Mouse (Mus musculus) gastrocnemius, postnatal 25 days (tissue): ENCODE data around the gene Usp5. TPM values are rescaled to one million over a fixed set of nuclear protein-coding genes. Genes with fewer than 3 reads are reported as not detected.
"Not testable (repeated sequence)": the region's sequence is repeated elsewhere in the genome, so short reads cannot be mapped to it uniquely, and the experiment has no call there.

Experiments
- DNase-seq: peaks from one replicate; pipeline ENCODE4 v3.0.0; 2022
- total RNA-seq, 2 experiments: library from RNA; stranded (reverse); gene quantifications; 1 replicate in 1 of 2; 2 replicates in 1 of 2; pipeline ENCODE4 v1.2.3; 2021

Gene Usp5
- total RNA-seq, 2 experiments from 2014 or later = 42.1 to 44.0 TPM

DNA sequence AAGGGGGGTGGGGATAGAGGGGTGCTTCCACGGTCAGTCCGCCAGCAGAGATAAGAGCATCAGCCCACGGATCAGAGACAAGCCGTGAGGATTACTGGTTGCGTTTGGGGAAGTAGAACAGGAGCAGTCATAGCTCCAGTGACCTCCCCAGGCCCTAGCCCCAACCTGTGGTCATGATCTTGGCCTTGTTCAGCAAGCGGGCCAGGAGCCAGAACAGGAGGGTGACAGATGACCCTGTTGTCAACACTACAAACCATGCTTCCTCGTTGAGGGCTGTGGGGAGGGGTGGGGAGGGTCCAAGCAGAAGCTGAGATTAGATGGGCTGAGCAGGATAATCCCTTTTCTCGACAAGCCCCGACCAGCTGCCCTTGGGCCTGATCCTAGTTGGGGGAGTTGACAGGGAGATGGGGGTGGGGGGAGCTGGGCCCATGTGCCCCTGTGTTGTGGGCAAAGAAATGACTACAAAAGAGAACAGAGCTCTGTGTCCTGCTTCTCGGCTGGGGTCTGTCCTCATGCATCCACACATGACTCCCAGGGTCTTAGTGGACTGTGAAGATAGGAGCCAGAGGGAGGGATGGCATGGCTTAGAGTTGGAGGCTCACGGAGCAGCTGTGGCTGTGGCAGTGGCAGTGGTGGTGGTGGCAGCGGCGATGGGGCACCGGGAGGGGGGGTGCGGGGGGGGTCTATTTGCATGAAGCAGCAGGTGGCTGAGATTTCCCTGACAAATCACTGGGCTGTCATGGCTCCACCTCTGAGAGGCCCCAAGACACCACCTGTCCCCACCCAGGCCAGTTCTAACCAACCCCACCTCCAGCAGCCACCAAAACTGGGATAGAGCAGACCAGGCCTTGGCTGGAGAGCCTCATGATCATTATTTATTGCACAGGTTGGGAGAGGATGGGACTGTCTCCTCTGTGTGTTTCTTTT lies 11.2 kb upstream of the Usp5 start, which contains the start of gene Gnb3:
Gene Gnb3, minus strand, starts transcription at position 35 of the 927 bp plus-strand sequence.
- DNase-seq = no peak

DNA sequence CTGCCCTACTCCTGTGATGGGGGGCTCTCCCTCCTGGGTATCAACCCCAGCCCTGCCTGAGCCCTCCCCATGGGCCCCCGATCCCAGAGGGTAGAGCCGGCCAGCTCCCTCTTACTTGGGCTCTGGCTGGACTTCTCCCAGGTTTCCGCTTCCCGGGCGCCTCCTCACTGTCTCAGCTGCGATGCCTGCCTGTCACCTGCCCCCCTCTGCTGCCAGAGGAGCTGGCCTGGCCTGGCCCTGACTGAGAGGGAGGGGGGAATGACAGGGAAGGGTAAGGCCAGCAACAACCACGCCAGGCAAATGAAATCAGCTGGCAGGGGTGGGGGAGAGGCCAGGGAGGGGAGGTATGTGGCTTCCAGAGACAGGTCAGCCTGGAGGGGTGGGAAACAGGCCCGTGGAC lies 10.5 kb upstream of the Usp5 start:
- DNase-seq = peak; percentile 59

DNA sequence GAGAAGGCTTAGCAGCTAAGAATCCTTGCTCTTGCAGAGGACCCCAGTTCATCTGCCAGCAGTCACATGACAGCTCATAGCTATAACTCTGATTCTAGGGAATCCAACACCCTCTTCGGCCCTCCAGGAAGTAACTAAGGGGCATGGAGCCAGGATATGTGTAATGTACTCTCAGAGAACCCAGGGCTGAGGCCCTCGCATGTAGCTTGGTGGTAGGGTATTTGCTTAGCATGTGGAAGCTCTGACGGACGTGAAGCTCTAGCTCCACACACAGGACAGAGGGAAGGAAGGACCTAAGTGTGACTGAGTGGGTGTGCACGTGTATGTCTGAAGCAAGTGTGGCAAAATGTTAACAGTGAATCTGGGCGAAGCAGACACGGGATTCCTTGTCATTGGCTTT lies 7.1 kb upstream of the Usp5 start:
- no peak for DNase-seq

DNA sequence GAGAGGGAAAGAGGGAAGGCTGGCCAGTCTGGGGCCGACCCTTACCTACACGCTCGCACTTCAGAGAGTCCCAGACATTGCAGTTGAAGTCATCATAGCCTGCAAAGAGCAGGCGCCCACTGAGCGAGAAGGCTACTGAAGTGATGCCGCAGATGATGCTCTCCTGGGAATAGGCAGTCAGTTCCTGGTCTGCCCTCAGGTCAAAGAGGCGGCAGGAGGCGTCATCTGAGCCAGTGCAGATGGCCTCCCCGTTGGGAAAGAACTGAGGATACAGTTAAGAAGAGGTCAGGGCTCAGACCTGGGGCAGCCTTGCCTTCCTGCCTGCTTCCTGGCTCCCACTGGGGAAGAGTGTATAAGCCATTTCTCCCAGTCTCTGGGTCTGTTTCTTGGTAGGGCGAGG lies 6.2 kb upstream of the Usp5 start:
- no peak for DNase-seq

DNA sequence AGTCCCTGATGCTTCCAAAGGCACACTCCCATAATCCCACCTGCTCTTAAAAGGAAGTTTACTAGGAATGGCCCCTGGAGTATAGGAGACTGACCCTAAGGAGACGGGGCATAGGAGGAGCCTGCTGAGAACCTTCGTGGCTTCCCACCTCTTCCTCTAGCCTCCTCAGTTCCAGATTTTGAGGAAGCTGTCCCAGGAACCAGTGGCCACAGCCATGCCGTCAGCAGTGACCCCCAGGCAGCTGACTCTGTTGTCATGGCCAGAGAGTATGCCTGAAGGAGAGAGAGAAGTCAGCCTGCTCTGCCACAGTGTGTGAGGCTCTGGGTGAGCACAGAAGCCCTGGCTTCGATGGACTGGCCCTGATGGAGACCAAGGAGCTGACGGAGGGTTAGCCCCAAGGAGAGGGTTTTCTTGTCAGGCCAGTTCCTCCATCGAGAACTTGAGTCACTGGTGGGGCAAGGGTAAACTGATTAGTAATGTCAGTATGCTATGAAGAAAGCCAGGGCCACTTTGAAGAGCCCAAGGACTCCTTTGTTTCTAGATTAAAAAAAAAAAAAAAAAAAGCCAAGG lies 5.3 kb upstream of the Usp5 start:
- no peak for DNase-seq

DNA sequence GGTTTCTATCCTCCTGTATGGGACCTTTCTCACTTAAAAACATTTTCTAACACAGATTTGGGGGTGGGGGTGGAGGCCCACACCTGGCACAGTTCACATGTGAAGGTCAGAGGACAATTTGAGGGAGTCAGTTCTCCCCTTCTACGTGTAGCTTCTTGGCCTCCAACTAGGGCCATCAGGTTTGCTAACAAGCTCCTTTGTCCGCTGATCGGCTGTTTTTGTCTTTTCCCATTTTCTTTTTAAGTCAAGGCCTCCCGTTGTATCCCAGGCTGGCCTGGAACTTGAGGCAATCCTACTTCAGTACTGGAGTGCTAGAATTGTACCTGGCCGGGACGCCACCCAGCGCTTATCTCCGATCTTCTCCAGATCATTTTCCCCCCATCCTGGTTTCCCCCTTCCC lies 2.4 kb upstream of the Usp5 start:
- DNase-seq = no peak

DNA sequence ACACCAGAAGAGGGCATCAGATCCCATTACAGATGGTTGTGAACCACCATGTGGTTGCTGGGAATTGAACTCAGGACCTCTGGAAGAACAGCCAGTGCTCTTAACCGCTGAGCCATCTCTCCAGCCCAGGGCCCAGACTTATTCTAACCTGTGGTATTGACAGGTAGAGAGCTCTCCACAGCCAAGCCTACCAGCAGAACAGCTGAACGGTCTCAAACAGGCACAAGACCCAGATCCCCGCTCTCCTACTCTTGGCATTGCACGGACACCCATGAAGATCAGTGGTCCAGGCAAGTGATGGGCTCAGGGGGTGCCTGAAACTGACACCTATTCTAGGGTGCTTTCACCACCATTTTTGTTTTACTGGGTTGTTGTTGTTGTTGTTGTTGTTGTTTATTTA lies 1.9 kb upstream of the Usp5 start:
- DNase-seq = not testable (repeated sequence)

DNA sequence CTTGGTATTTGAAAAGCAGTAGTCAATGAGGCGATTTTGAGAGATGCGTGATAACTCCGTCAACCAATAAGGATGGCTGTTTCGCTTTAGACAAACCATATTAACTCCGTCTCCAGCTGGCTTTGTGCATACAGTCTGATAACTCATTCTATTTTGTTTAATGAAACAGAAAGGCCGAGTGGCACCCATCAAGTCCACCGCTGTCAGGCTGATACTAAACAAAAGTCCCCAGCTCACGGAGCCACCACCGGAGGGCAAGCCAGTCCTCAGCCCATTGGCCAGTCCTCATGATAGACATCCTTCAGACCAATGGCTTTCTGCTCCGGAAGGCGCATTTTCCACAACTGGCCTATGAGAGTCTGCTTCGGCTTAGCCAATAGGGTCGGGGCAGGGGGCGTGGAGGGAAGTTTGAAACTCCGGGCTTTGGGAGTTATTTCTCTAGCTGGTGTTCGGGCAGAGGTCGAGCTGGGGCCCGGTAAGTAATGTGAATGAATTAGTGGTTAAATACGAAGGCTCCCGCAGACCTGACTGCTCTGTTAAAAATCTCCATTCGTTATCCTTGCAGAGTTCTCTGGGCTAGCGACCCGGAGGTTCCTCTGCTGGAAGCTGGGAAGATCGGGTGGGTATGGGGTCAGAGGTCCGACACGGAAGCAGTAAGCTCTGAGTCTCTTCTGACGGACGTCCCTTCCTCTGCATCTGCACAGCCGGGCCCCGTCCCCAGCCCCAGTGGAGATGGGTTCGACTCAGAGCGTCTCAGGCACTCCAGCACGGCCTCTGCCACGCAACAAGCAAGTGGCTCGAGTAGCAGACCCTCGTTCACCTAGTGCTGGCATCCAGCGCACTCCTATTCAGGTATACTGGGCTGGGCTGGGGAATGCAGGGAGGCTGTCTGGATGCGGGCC lies 766 bp upstream of the Usp5 start:
- peak; percentile 94 for DNase-seq

DNA sequence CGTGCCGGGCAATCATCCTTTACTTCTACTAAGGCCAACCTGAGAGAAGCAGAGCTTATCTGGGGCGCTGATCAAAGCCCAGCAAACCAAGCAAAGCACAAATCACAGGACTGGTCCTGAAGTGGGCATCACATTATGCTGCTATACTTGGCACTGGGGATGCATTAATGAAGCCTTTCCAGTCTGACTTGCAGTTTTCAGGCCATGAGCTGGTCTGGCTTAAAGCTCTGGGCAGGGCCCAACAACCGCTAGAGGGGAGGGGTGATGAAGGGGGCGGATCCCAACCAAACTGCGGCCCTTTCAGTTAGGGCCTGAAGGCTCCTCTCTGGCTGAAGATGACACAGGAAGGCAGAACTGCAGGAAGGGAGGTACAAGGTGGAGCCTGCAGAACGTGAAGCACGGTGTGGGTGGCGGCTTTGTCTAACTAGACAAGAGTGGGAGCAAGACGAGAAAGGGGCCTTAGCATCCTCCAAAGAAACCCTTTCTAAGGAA lies 1.1 kb downstream of the Usp5 start:
- peak; percentile 42 for DNase-seq

DNA sequence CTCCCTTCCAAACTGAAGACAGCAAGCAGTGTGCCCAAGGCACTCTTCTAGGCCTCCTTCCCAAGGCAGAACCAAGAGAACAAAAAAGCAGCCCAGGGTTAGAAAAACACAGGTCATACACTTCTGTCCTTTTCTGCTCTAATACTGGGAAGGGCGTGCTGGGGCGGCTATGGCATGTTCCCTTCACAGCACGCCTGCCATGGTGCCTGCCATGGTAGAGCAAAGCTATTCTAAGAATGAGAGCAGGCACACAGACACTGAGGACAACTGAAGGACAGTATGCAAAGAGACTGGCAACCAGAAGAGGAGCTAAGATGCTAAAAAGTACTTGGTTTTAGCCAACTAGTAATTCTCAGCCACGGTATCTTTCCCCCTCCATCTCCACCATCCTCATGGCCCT lies 7.2 kb downstream of the Usp5 start:
- no peak for DNase-seq

DNA sequence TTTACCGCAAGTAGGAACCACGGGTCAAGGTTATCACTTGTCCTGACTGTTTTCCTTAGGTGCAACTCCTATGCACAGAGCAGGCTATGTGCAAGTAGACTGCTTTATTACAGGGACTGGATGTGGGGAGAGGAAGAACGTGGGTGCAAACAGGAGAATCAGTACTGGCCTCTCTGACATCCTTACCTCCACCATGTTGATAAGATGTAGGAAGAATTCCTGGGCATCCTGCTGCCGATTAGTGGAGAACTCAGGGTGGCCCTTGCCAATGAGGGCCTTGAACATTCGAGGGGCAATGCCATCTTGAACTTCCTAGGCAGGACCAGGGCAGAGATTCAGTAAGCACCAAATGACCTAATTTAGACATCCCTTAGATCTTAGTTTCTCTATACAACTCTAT lies 8.4 kb downstream of the Usp5 start:
- DNase-seq = no peak

DNA sequence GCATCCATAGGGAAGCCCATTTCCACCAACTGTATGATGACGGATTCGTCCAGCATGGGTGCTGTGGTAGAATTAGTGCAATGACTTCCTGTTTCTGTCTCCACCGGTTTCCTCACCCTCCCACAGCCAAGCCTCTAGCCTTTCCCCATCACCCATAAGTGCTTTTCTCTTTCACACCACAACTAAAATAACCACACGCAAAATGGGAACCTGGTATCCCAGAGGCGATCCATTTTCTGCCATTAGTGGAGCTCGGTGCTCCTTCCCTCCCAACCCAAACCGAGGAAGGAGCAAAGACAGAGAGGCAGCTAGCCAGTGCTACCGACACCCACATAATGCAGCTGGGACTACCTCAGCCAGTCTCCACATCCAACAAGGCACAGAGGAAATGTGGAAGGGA lies 11.3 kb downstream of the Usp5 start:
- DNase-seq = no peak

DNA sequence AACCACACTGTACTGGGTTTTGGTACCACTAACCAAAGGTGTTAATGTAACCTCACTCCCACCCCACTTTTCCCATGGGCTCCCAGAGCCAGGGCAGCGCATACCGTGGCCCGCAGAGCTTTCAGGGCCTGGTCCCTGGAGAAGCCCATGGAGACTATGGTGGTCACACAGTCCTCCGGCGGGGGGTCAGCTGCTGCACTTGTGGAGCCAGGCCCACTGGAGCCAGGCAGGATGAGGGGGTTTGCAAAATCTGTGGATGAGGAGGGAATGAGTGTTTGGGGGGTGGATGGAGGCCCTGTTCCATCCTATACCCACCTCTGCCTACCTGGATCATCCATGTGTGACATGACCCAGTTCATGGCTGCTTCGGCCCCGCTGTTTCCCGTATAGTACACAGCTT lies 11.7 kb downstream of the Usp5 start:
- no peak for DNase-seq

DNA sequence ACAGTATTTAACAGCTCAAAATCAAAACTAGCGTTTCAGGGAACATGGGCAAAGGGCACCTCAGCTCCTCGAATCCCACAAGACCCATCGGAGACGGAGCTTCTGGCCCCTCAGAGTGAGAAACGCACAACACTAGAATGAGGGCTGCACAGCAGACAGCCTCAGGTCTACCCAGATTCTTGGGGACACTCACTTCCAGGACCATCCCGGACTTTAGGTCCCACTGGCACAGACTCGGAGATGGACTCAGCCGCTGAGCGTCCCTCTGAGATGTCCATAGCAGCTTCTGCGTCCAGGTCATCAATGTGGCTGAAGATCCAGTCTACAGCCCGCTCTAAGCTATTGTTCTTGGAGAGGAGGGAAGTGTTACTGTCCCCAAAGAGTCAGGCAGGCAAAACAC lies 12.2 kb downstream of the Usp5 start:
- no peak for DNase-seq

DNA sequence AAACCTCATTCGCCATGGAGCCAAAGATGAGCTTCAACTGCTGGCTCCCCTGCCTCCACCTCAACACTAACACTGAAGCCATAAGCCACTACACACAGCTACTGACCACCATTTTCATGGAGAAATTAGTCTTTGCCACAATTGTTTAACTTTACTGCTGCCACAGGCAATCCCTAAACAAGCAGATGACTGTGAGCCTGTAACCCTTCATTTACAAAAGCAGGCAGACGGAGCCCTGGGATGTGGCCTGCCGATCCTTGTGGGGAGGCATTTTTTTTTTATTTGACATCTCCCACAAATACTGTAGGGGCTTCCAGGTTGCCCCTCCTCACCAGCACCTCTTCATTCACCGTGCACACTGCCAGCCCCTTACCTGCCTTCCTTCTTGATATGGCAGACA lies 12.7 kb downstream of the Usp5 start:
- no peak for DNase-seq

DNA sequence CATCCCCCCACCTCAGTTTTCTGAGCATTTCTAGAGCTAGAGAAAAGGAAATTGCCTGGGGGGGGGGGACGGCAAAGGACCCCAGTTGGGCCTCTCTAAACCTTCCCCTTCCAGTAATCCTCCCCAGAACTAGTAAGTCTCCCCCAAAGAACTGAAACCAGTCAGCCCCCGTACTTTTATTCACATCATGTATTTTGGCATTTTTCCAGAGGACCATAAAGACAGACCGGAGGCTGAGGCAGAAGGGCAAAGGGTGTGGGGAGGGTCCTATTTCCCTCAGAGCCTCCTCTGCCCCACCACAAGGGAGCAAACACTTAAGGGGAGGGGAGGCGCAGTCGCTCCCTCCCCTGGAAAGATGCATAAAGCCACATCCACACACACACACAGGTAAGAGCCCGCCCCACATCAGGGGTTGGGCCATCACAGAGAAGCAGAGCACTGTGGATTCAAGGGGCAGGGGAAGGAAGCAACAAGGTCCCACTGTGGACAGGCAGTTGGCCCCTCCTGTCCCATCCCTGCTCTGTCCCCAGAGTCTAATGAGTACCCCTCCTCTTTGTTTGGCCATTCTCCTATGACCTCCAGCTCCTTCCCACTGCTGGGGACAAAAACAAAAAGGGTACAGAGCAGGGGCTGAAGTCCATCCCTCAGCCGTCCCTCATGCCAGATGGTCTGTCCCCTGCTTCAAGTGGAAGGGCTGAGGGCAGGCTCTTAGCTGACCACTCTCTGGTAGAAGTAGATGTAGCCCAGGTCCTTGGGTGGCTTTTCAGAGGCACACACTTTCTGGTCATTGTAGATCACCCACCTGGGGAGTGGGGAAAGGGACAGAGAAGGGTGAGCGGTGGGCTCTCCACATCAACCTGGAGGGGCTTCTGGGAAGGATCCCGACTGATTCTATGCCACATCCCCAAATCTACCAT lies 14.2 kb downstream of the Usp5 start:
- DNase-seq = no peak

DNA sequence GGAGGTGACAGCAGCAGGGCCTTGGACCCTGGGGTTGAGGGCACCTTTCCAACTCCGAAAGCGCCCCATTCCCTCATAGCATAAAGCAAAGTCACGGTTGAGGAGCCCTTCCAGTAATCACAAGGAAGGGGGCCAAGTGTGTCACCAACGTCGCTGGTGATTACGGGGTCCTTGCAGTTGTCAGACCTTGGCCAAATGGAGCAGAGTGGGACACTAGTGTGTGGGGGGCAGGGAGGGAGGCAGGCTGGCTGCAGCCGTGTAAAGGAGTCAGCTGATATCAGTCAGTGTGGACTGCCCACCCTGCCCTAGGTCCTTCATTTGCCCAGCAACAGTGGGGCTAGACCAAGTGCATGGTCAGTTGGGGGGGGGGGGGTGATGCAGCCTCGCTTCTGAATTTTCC lies 14.8 kb downstream of the Usp5 start:
- DNase-seq = no peak

DNA sequence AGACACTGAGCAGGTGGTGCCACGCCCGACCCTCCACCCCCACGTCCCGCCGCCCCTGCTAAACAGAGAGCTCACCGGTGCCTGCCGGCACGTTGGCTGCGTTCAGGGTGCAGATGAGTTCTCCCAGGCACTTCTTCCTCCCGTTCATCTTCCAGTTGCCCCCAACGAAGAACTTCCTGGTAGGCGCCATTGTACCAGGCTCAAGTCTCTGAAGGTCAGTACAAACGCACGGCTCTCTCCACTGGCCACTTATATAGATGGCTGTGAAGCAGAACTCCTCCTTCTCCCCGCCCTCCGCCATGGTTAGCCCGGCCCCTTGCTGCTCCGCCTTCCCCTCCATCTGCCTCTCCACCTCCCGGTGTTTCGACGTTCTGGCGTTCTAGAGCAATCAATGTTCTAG lies 15.4 kb downstream of the Usp5 start, which contains the start of gene Tpi1:
Gene Tpi1, minus strand, starts transcription at position 364 of the 400 bp plus-strand sequence.
- peak; percentile 90 for DNase-seq

DNA sequence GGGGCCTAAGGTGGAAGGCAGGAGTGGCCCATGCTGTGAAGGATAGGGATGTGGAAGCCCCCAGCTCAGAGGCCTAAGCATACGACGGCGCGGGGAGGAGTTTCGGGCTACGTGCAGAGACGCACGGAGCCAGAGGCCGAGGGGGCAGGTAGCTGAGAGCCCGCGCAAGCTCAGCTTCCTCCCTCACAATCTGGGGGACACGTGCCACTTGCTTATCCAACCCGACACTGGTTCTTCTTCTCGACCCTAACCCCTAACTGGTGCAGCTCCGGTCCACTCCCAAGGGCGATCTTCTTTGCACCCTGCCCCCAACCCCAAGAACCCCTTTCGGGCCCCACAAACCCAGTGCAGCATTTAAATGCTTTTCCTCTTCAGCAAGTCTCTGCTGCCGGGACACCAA lies 15.8 kb downstream of the Usp5 start:
- DNase-seq = peak; percentile 76

DNA sequence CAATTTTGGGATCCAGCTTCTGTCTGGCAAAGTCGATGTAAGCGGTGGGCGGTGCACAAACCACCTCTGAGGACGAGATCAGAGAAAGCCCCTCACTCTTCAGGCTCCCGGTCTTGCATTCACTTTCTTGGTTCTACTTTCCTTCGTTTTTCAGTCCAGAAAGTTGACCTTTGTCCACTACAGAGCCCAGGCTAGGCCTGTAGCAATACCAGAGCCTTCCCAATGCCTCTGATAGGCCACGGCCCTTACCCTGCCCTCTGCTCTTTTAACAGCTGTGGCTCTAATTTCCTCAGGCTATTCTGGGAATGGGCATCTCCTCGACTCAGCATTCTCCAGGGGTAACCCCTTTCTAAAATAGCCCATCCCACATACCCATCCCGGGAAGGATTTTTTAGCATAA lies 16.4 kb downstream of the Usp5 start:
- peak; percentile 72 for DNase-seq
